Mouse (Mus musculus) embryo, embryonic 11 days (tissue): ENCODE measurements around the gene Atp2b4.
A peak's percentile ranks its signal among the peaks of the same experiment; 100 is the strongest.
"Not testable (repeated sequence)": the region's sequence is repeated elsewhere in the genome, so short reads cannot be mapped to it uniquely, and the experiment has no call there.

Experiments
- DNase-seq: peaks from one replicate; pipeline ENCODE4 v3.0.0-alpha.2; 2015

Atp2b4 gene

GRCm38 (mm10) chr1:133744609-133745008 lies 56.2 kb downstream of the Atp2b4 start:
- no peak for DNase-seq

GRCm38 (mm10) chr1:133742517-133742916 lies 58.3 kb downstream of the Atp2b4 start:
- DNase-seq: peak; percentile 30

GRCm38 (mm10) chr1:133741881-133742434 lies 58.9 kb downstream of the Atp2b4 start:
- peak; percentile 47 for DNase-seq

DNA sequence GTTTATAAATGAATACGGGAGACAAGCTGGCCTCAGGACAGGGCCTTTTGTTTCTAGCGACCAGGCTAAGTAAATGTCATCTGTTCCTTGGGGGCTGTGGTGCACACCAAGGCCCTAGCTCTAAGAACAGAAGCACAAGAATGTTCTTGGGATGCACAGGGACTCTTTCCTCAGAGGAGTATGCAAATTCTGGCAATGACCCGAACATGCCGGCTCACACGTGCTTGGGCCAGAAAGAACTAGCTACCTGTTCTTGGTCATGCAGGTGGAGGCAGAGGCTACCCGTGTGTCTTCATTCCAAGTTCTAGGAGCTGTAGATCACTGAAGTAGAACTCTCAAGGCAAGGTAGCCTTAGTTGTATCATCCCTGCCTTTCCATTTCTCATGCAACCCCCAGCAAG lies 59.7 kb downstream of the Atp2b4 start:
- no peak for DNase-seq

DNA sequence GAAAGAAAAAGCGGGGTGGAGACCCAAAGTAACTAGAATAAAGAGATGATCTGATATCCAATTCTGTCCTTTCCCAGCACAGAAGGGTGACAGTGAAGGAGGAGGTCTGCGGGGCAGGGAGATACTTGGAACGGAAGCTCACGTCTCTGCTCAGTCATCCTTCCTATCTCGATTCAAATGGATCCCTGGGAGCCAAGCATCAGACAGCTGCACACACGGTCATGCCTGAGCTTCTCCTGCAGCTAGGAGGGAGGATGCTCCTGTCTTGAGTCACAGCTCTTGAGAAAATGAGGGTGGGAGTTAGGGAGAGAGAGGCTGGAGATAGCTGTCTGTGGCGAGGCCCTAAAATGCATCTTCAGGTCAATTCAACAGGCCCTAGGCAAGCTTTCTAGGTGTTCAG lies 64.2 kb downstream of the Atp2b4 start:
- no peak for DNase-seq

DNA sequence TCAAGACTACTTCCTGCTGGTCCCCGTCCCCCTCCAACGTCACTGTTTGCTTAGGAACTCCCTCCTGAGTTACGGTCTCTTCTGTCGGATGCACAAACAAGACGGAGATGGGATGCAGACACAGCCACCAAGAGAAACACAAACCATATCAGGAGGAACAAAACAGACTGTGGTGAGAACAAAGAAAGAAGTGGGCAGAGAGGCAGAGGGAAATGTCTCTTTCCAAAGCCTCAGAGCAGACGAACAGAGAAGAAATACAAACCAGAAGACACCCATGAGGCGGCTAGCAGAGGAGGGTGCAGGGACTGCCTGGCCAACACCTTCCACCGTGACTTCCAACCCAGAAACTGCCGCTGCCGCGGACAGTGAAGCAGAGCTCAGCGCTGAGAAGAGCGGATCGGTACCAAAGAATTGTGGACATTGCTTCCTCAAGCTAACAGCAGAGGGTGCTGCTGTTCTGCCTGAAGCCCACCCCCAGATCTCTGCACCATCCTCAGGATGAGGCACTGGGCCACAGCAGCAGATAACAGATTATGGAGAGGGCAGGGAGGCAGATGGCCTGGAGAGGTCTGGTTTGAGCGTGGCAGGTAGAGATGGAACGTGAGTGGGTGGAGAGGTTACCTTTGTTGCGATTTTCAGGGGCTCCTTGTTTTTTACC lies 64.7 kb downstream of the Atp2b4 start:
- DNase-seq: peak; percentile 88

DNA sequence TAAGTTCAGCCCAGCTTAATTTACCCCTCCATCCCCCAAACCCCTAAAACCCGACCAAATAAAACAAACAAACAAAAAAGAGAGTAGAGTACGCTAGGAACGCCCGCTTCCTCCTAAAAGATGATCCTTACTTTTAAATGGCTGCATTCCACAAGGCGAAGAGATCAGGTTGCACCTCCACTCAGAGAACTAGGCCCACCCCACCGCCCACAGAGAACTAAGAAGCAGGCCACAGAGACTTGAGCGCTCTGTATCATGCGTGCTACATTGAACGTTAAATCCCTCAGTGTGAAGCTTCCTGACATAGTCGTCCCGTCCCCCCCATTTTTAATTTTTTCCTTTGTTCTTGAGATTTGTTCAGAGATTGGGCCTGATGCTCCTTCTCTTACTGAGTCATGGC lies 68.0 kb downstream of the Atp2b4 start:
- peak; percentile 56 for DNase-seq

DNA sequence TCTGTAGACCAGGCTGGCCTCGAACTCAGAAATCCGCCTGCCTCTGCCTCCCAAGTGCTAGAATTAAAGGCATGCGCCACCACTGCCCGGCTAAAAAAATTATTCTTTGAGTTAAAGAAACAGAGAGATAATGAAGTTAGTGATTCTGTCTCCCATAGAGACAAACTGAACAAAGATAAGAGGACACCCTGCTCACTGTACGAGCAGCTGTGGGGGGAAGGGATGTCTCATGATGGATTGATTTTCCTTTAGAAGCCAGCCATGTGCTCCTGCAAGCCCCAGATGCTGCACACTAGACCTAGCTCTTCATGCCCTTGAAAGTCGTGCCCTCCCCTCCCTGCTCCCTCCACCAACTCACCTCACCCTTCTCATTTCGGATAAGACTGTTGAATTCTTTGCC lies 72.5 kb downstream of the Atp2b4 start:
- DNase-seq: no peak

GRCm38 (mm10) chr1:133720342-133720741 lies 80.5 kb downstream of the Atp2b4 start:
- no peak for DNase-seq

DNA sequence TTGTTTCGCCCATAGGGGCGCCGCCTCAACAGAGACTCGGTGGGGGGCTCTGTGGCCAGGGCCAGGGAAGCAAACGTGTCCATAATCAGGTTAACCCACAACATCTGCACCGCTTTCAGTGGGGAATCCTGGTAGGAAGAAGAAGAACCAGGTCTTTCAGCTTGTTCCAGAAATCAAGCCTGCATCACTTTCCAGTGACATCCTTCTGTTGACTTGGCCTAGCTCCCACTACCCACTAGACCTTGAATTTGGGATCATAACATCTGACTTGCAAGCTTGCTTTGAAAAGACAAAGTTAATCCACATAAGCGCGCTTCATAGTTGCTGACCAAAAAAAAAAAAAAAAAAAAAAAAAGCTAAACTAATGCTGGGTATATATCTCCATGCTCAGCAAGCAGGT lies 82.1 kb downstream of the Atp2b4 start:
- DNase-seq: no peak

- DNase-seq: no peak
These were observed 82.5 kb downstream of the Atp2b4 start for GRCm38 (mm10) chr1:133718296-133718695.

DNA sequence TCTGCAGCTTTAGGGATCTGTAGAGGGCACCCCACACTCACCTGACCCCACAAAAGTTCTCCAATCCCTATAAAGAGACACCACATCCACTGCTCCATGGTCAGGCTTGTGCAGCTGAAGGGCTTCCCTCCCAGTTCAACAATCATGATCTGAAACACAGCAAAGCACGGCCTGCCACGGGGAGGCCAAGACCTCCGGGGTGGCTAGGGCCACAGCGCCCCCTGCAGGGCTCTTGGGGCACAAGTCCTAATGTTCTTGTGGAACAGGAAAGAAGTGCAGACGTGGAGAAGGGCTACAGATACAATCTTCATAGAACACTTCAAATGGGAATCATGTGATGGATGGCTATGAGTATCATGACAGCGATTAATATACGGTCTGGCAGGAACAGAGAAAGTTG lies 84.4 kb downstream of the Atp2b4 start:
- DNase-seq: peak; percentile 50

DNA sequence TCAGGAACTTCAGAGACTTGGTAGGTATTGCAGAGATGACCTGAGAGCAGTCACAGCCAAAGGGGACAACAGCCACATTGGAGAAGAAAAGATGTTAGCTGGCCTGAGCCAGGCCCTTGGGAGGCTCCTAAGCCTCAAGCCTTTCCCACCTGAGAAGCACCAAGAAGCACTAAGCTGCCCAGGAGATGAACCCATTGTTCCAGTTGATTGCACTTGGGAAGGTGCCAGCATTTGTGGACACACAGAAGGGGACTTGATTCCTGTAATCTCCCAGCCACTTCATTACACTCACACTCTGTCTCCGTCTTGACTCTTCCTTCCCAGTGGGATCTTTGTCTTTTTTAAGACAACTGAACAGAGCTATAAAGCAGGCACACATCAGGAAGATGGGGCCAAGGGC lies 85.7 kb downstream of the Atp2b4 start:
- DNase-seq: no peak

- DNase-seq: no peak
These were observed 87.9 kb downstream of the Atp2b4 start for GRCm38 (mm10) chr1:133713009-133713370.

- DNase-seq: peak; percentile 45
These were observed 88.4 kb downstream of the Atp2b4 start for GRCm38 (mm10) chr1:133712288-133713008.

- DNase-seq: no peak
These were observed 89.5 kb downstream of the Atp2b4 start for GRCm38 (mm10) chr1:133711376-133711775.

DNA sequence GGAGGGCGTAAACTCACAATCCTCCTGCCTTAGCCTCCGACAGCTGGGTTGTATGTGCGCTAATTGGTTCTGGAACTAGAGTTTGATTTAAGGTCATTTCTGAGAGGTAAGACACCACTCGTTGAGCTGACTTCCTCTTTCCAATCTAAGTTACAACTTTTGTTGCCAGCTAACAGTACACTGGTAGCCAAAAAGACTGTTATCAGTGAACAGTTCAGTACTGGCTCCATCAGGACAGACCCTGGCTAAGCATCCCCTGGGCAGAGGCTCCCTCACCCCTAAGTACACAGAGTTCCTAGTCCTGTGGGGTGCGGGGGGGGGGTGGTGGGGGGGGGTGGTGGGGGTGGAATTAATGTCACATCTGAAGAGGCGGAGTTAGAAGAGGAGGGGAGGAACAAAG lies 89.9 kb downstream of the Atp2b4 start:
- DNase-seq: no peak

DNA sequence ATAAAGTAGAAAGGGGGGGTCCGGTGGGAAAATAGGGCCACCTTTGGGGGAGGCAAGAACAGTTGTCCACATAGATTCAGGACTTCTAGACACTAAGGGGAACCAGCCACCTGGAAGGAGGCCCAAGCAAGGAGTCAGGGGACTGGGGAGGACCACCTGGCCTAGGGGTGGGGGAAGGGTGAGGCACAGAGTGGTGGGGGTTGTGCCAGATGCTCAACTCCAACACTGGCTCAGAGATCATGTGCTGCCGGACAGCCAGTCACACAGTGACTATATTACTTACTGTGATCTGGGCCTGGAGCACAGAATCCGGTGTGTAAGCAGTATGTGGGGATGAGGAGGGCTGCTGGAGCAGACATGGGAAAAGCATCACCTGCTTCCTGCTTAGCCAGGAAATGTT lies 91.5 kb downstream of the Atp2b4 start:
- DNase-seq: no peak

GRCm38 (mm10) chr1:133701824-133702223 lies 99.0 kb downstream of the Atp2b4 start:
- not testable (repeated sequence) for DNase-seq

- no peak for DNase-seq
These were observed 102.8 kb downstream of the Atp2b4 start for GRCm38 (mm10) chr1:133697935-133698620.

- peak; percentile 51 for DNase-seq
These were observed 104.9 kb downstream of the Atp2b4 start for GRCm38 (mm10) chr1:133695901-133696300.

GRCm38 (mm10) chr1:133694876-133695275 lies 106.0 kb downstream of the Atp2b4 start:
- no peak for DNase-seq

GRCm38 (mm10) chr1:133694301-133694700 lies 106.5 kb downstream of the Atp2b4 start:
- DNase-seq: peak; percentile 42
